Mouse (Mus musculus): Measurements from ENCODE around the gene G6pc3.

The G6pc3 gene

GRCm38 (mm10) chr11:102218783-102219182 is 29.4 kb downstream of the G6pc3 start:
- DNase-seq (ENCODE audit: low read depth, low spot score): peak; percentile 76

- DNase-seq (ENCODE audit: low read depth, low spot score): no peak
Measured at GRCm38 (mm10) chr11:102219247-102219993, 30.0 kb downstream of the G6pc3 start.

- no peak for DNase-seq (ENCODE audit: low read depth, low spot score)
Measured at GRCm38 (mm10) chr11:102219994-102220346, 30.6 kb downstream of the G6pc3 start.

- DNase-seq (ENCODE audit: low read depth, low spot score): no peak
Measured at GRCm38 (mm10) chr11:102220451-102220850, 31.0 kb downstream of the G6pc3 start.

- DNase-seq (ENCODE audit: low read depth, low spot score): no peak
Measured at GRCm38 (mm10) chr11:102221243-102221953, 32.0 kb downstream of the G6pc3 start.

- no peak for DNase-seq (ENCODE audit: low read depth, low spot score)
Measured at GRCm38 (mm10) chr11:102221954-102222351, 32.5 kb downstream of the G6pc3 start.

GRCm38 (mm10) chr11:102223166-102223565 is 33.7 kb downstream of the G6pc3 start:
- DNase-seq (ENCODE audit: low read depth, low spot score): peak; percentile 55

GRCm38 (mm10) chr11:102224686-102225085 is 35.3 kb downstream of the G6pc3 start:
- no peak for DNase-seq (ENCODE audit: low read depth, low spot score)

- no peak for DNase-seq (ENCODE audit: low read depth, low spot score)
Measured at GRCm38 (mm10) chr11:102225221-102225620, 35.8 kb downstream of the G6pc3 start.

GRCm38 (mm10) chr11:102226067-102226978 is 36.9 kb downstream of the G6pc3 start:
- DNase-seq (ENCODE audit: low read depth, low spot score): no peak

GRCm38 (mm10) chr11:102227270-102228190 is 38.1 kb downstream of the G6pc3 start:
- DNase-seq (ENCODE audit: low read depth, low spot score): no peak

- no peak for DNase-seq (ENCODE audit: low read depth, low spot score)
Measured at GRCm38 (mm10) chr11:102228191-102228545, 38.7 kb downstream of the G6pc3 start.

GRCm38 (mm10) chr11:102228646-102229268 is 39.3 kb downstream of the G6pc3 start:
- DNase-seq (ENCODE audit: low read depth, low spot score): no peak

- DNase-seq (ENCODE audit: low read depth, low spot score): no peak
Measured at GRCm38 (mm10) chr11:102229331-102229953, 40.0 kb downstream of the G6pc3 start.

- peak; percentile 98 for DNase-seq (ENCODE audit: low read depth, low spot score)
Measured at GRCm38 (mm10) chr11:102230006-102230741, 40.8 kb downstream of the G6pc3 start, which contains the start of gene Hdac5. Hdac5 (minus strand) TSS chr11:102230166.

GRCm38 (mm10) chr11:102236022-102236421 is 46.6 kb downstream of the G6pc3 start:
- no peak for DNase-seq (ENCODE audit: low read depth, low spot score)

- no peak for DNase-seq (ENCODE audit: low read depth, low spot score)
Measured at GRCm38 (mm10) chr11:102240636-102241035, 51.2 kb downstream of the G6pc3 start.

GRCm38 (mm10) chr11:102241246-102241645 is 51.8 kb downstream of the G6pc3 start:
- DNase-seq (ENCODE audit: low read depth, low spot score): no peak

GRCm38 (mm10) chr11:102241874-102242273 is 52.5 kb downstream of the G6pc3 start:
- DNase-seq (ENCODE audit: low read depth, low spot score): no peak
